Mouse (Mus musculus) ES-Bruce4 (cell line): ENCODE results near the gene Mast4. TPM values are rescaled to one million over a fixed set of nuclear protein-coding genes. Genes with fewer than 3 reads are reported as not detected.
"Not testable (repeated sequence)": the region's sequence is repeated elsewhere in the genome, so short reads cannot be mapped to it uniquely, and the experiment has no call there.

Experiments
- H3K27ac ChIP-seq: 2 replicates; pipeline ENCODE4 v1.5.1; 2012; ENCODE audit warnings: low read length, inconsistent platforms; ENCODE audit not compliant: insufficient read depth
- H3K27me3 ChIP-seq: 2 replicates; pipeline ENCODE4 v1.6.1; 2012; ENCODE audit warnings: mild to moderate bottlenecking, low read length, inconsistent platforms; ENCODE audit not compliant: control insufficient read depth, poor library complexity, insufficient read depth, severe bottlenecking
- H3K36me3 ChIP-seq: 2 replicates; pipeline ENCODE4 v1.6.1; 2012; ENCODE audit warnings: inconsistent platforms, mild to moderate bottlenecking, low read length, moderate library complexity; ENCODE audit not compliant: control insufficient read depth, poor library complexity, insufficient read depth, severe bottlenecking
- H3K4me1 ChIP-seq: one replicate; pipeline ENCODE4 v1.8.1; 2011; ENCODE audit warnings: low read length; ENCODE audit not compliant: control insufficient read depth, insufficient read depth
- H3K4me3 ChIP-seq: 2 replicates; pipeline ENCODE4 v1.5.1; 2011; ENCODE audit warnings: low read depth, mild to moderate bottlenecking, low read length
- H3K9ac ChIP-seq: 2 replicates; pipeline ENCODE4 v1.6.1; 2012; ENCODE audit warnings: low read depth, mild to moderate bottlenecking, inconsistent platforms; ENCODE audit not compliant: poor library complexity, severe bottlenecking
- H3K9me3 ChIP-seq: replicated peaks from 2 replicates; pipeline ENCODE4 v1.6.1; 2012; ENCODE audit warnings: mild to moderate bottlenecking, low read length, inconsistent platforms; ENCODE audit not compliant: control insufficient read depth, poor library complexity, insufficient read depth, severe bottlenecking
- CTCF ChIP-seq: IDR thresholded peaks from one replicate; pipeline ENCODE4 v1.8.1; 2011; ENCODE audit warnings: low read depth, low read length
- EP300 ChIP-seq: IDR thresholded peaks from 2 replicates; pipeline ENCODE4 v1.6.1; 2011; ENCODE audit warnings: low read depth, low read length; ENCODE audit not compliant: insufficient read depth
- POLR2A ChIP-seq: IDR thresholded peaks from one replicate; pipeline ENCODE4 v1.8.1; 2011; ENCODE audit warnings: low read length; ENCODE audit not compliant: insufficient read depth
- polyA plus RNA-seq: library from polyadenylated mRNA; stranded (reverse); fragments of >200 nt; gene quantifications from 2 replicates; pipeline ENCODE4 v1.2.4, GENCODE M21; 2011; ENCODE audit warnings: low read depth; ENCODE audit not compliant: missing spikeins, insufficient read depth, insufficient read length

The Mast4 gene
- polyA plus RNA-seq, 1 experiment = 25.3 TPM

GRCm38 (mm10) chr13:102733063-102733462, 601.2 kb downstream of the Mast4 start:
- Histone ChIP-seq H3K4me1 (no peaks in the 10 kb centered on the region), H3K27ac (no peak overlapping the region), H3K4me3 (no peak overlapping the region), H3K36me3 (peaks cover 2% of the 10 kb centered on the region; the same call in 1 of the 2 replicates), H3K9me3 (no peaks in the 10 kb centered on the region), H3K27me3 (no peaks in the 10 kb centered on the region), H3K9ac (no peak overlapping the region)
- no peak for TF ChIP-seq EP300
- TF ChIP-seq POLR2A = no peak

- not testable (repeated sequence) for H3K36me3 ChIP-seq, H3K9me3 ChIP-seq, H3K9ac ChIP-seq, H3K27me3 ChIP-seq, H3K27ac ChIP-seq, H3K4me1 ChIP-seq, H3K4me3 ChIP-seq
These were observed 605.3 kb downstream of the Mast4 start for GRCm38 (mm10) chr13:102728951-102729350.

GRCm38 (mm10) chr13:102728035-102728434, 606.3 kb downstream of the Mast4 start:
- H3K9ac ChIP-seq = no peak overlapping the region
- H3K9me3 ChIP-seq = no peaks in the 10 kb centered on the region
- H3K36me3 ChIP-seq = no peaks in the 10 kb centered on the region
- no peak overlapping the region for H3K4me3 ChIP-seq
- no peak overlapping the region for H3K27ac ChIP-seq
- TF ChIP-seq POLR2A (no peak), CTCF (no peak), EP300 (no peak)
- no peaks in the 10 kb centered on the region for H3K4me1 ChIP-seq
- no peaks in the 10 kb centered on the region for H3K27me3 ChIP-seq

- Histone ChIP-seq H3K4me3 (no peak overlapping the region), H3K4me1 (no peaks in the 10 kb centered on the region), H3K9ac (no peak overlapping the region), H3K36me3 (no peaks in the 10 kb centered on the region), H3K9me3 (no peaks in the 10 kb centered on the region), H3K27ac (no peak overlapping the region), H3K27me3 (no peaks in the 10 kb centered on the region)
- TF ChIP-seq POLR2A = no peak
These were observed 607.4 kb downstream of the Mast4 start for GRCm38 (mm10) chr13:102726876-102727275.

- H3K9ac ChIP-seq = no peak overlapping the region
- no peaks in the 10 kb centered on the region for H3K36me3 ChIP-seq
- H3K27ac ChIP-seq = no peak overlapping the region
- no peak overlapping the region for H3K4me3 ChIP-seq
- H3K27me3 ChIP-seq = no peaks in the 10 kb centered on the region
- no peak for TF ChIP-seq CTCF
- TF ChIP-seq POLR2A = no peak
- TF ChIP-seq EP300 = no peak
- H3K9me3 ChIP-seq = no peaks in the 10 kb centered on the region
- H3K4me1 ChIP-seq = no peaks in the 10 kb centered on the region
These were observed 608.4 kb downstream of the Mast4 start for GRCm38 (mm10) chr13:102725906-102726305.

GRCm38 (mm10) chr13:102725416-102725815, 608.9 kb downstream of the Mast4 start:
- no peak for TF ChIP-seq POLR2A
- no peak for TF ChIP-seq EP300
- TF ChIP-seq CTCF = no peak
- H3K27me3 ChIP-seq = no peaks in the 10 kb centered on the region
- H3K4me1 ChIP-seq = no peaks in the 10 kb centered on the region
- no peak overlapping the region for H3K4me3 ChIP-seq
- no peaks in the 10 kb centered on the region for H3K36me3 ChIP-seq
- no peak overlapping the region for H3K27ac ChIP-seq
- no peak overlapping the region for H3K9ac ChIP-seq
- no peaks in the 10 kb centered on the region for H3K9me3 ChIP-seq

GRCm38 (mm10) chr13:102716973-102717372, 617.3 kb downstream of the Mast4 start:
- TF ChIP-seq CTCF = no peak
- TF ChIP-seq POLR2A = no peak
- no peak for TF ChIP-seq EP300
- Histone ChIP-seq H3K9me3 (no peaks in the 10 kb centered on the region), H3K27ac (no peak overlapping the region), H3K9ac (no peak overlapping the region), H3K4me1 (no peaks in the 10 kb centered on the region), H3K36me3 (no peaks in the 10 kb centered on the region), H3K27me3 (no peaks in the 10 kb centered on the region), H3K4me3 (no peak overlapping the region)
